Mouse (Mus musculus): Measurements from ENCODE around the gene Cdc26. TPM values are rescaled to one million over a fixed set of nuclear protein-coding genes. Genes with fewer than 3 reads are reported as not detected.

Gene Cdc26
- polyA plus RNA-seq, 1 experiment from 2014 or later = 91.5 TPM

DNA sequence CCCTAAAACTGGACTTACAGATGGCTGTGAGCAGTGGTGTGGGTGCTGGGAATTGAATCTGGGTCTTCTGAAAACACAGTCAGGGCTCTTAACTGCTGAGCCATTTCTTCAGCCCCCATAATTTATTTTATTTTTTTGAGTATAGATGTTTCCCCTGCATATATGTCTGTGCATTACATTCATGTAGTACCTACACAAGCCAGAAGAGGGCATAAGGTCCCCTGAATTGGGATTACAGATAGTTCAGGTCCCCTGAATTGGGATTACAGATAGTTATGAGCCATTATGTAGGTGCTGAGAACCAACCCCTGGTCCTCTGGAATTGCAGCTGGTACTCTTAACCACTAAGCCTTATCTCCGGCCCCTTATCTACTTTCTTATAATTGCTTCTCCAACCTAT, 64.4 kb downstream of the Cdc26 start:
- Histone ChIP-seq H3K27ac (replicated peaks) (no peak overlapping the region), H3K36me3 (ENCODE audit: control insufficient read depth, insufficient read depth, low read length) (peaks cover 6% of the 10 kb centered on the region), H3K4me1 (replicated peaks; ENCODE audit: control insufficient read depth, insufficient read depth) (no peaks in the 10 kb centered on the region; the same call in 1 of the 2 replicates), H3K9ac (ENCODE audit: low read length) (no peak overlapping the region), H3K9me3 (ENCODE audit: control insufficient read depth, low read length) (no peaks in the 10 kb centered on the region), H3K4me3 (ENCODE audit: low read depth, low read length) (no peak overlapping the region), H3K4me2 (replicated peaks; ENCODE audit: low read depth) (no peak overlapping the region), H3K27me3 (ENCODE audit: control insufficient read depth, insufficient read depth, low read length) (no peaks in the 10 kb centered on the region)
- DNase-seq (ENCODE audit: low spot score) (no peak), ATAC-seq (ENCODE audit: low FRiP score, low TSS enrichment) (no peak)
- WGBS = 100% methylated on average over 1 of the region's 1 CpGs
- TF ChIP-seq EP300 (optimal IDR thresholded peaks at IDR 0.05) (no peak), CTCF (IDR thresholded peaks at IDR 0.05; ENCODE audit: low read depth) (peak; percentile 62)

- H3K9ac ChIP-seq (ENCODE audit: low read length) = no peak overlapping the region
- peaks cover 5% of the 10 kb centered on the region; the same call in 1 of the 2 replicates for H3K36me3 ChIP-seq (ENCODE audit: control insufficient read depth, insufficient read depth, low read length)
- no peaks in the 10 kb centered on the region for H3K9me3 ChIP-seq (ENCODE audit: control insufficient read depth, low read length)
- ATAC-seq (ENCODE audit: low FRiP score, low TSS enrichment) = no peak
- H3K4me1 ChIP-seq (replicated peaks; ENCODE audit: control insufficient read depth, insufficient read depth) = no peaks in the 10 kb centered on the region
- WGBS = 85% methylated on average over 5 of the region's 5 CpGs
- TF ChIP-seq CTCF (IDR thresholded peaks at IDR 0.05; ENCODE audit: low read depth) (no peak), EP300 (optimal IDR thresholded peaks at IDR 0.05) (no peak)
- no peak overlapping the region for H3K27ac ChIP-seq (replicated peaks)
- no peak overlapping the region for H3K4me3 ChIP-seq (ENCODE audit: low read depth, low read length)
- no peak overlapping the region for H3K4me2 ChIP-seq (replicated peaks; ENCODE audit: low read depth)
- DNase-seq (ENCODE audit: low spot score) = no peak
- no peaks in the 10 kb centered on the region for H3K27me3 ChIP-seq (ENCODE audit: control insufficient read depth, insufficient read depth, low read length)
These were observed 69.9 kb downstream of the Cdc26 start for GRCm38 (mm10) chr4:62338536-62338935.

Other genes starting within 250 kb of the Cdc26 start
- 2.9 and 3.2 TPM in 2 replicates for gene Zfp37, start 177.6 kb downstream of the Cdc26 start, polyA plus RNA-seq (2015; fragmentation: Nextera tagmentation; extraction: Ambion mirVana)
- 32.6 and 35.7 TPM in 2 replicates for gene Slc31a2, start 146.1 kb downstream of the Cdc26 start, polyA plus RNA-seq (2015; fragmentation: Nextera tagmentation; extraction: Ambion mirVana)
- 15.0 and 16.2 TPM in 2 replicates for gene Fkbp15, start 48.1 kb downstream of the Cdc26 start, polyA plus RNA-seq (2015; fragmentation: Nextera tagmentation; extraction: Ambion mirVana)
- 51.4 and 55.0 TPM in 2 replicates for gene Slc31a1, start 47.9 kb downstream of the Cdc26 start, polyA plus RNA-seq (2015; fragmentation: Nextera tagmentation; extraction: Ambion mirVana)
- 7.5 and 7.6 TPM in 2 replicates for gene Prpf4, start 155 bp upstream of the Cdc26 start, polyA plus RNA-seq (2015; fragmentation: Nextera tagmentation; extraction: Ambion mirVana)
- gene Rnf183, start 26.6 kb upstream of the Cdc26 start, polyA plus RNA-seq (2015; fragmentation: Nextera tagmentation; extraction: Ambion mirVana) = 0.23 and 0.24 TPM in 2 replicates
- 2.3 and 2.7 TPM in 2 replicates for gene Wdr31, start 62.3 kb upstream of the Cdc26 start, polyA plus RNA-seq (2015; fragmentation: Nextera tagmentation; extraction: Ambion mirVana)
- 32.5 and 38.1 TPM in 2 replicates for gene Bspry, start 71.4 kb upstream of the Cdc26 start, polyA plus RNA-seq (2015; fragmentation: Nextera tagmentation; extraction: Ambion mirVana)
- 23.5 and 26.0 TPM in 2 replicates for gene Hdhd3, start 94.8 kb upstream of the Cdc26 start, polyA plus RNA-seq (2015; fragmentation: Nextera tagmentation; extraction: Ambion mirVana)
- gene Alad, start 111.3 kb upstream of the Cdc26 start, polyA plus RNA-seq (2015; fragmentation: Nextera tagmentation; extraction: Ambion mirVana) = 161 and 178 TPM in 2 replicates
- gene Pole3, start 116.4 kb upstream of the Cdc26 start, polyA plus RNA-seq (2015; fragmentation: Nextera tagmentation; extraction: Ambion mirVana) = 52.4 and 55.5 TPM in 2 replicates
- gene 4933430I17Rik, start 116.7 kb upstream of the Cdc26 start, polyA plus RNA-seq (2015; fragmentation: Nextera tagmentation; extraction: Ambion mirVana) = 0.18 and 0.35 TPM in 2 replicates
- 26.4 and 30.0 TPM in 2 replicates for gene Rgs3, start 151.2 kb upstream of the Cdc26 start, polyA plus RNA-seq (2015; fragmentation: Nextera tagmentation; extraction: Ambion mirVana)